Mouse (Mus musculus) stomach, embryonic 16.5 days (tissue): ENCODE measurements around the gene Tmc3. TPM values are rescaled to one million over a fixed set of nuclear protein-coding genes. Genes with fewer than 3 reads are reported as not detected.
A peak's percentile ranks its signal among the peaks of the same experiment; 100 is the strongest.

Source experiments
- ATAC-seq: fragments of 200-750 bp; cut with Nextera tagmentation; 2 replicates; pipeline ENCODE4 v1.8.0; 2017; ENCODE audit warnings: moderate number of reproducible peaks, moderate TSS enrichment; ENCODE audit not compliant: insufficient read depth, low FRiP score
- H3K27ac ChIP-seq: fragments of 300-500 bp; sonication (generic); 2 replicates; pipeline ENCODE4 v1.5.1; 2014; ENCODE audit warnings: low read length
- H3K27me3 ChIP-seq: fragments of 300-500 bp; sonication (generic); 2 replicates; pipeline ENCODE4 v1.6.1; 2014; ENCODE audit warnings: low read length, control low read depth, mixed read lengths; ENCODE audit not compliant: control insufficient read depth, insufficient read depth
- H3K36me3 ChIP-seq: fragments of 300-500 bp; sonication (generic); 2 replicates; pipeline ENCODE4 v1.6.1; 2014; ENCODE audit warnings: low read length; ENCODE audit not compliant: control insufficient read depth, insufficient read depth
- H3K4me1 ChIP-seq: fragments of 300-500 bp; sonication (generic); 2 replicates; pipeline ENCODE4 v1.6.1; 2014; ENCODE audit warnings: low read length, control low read depth, mixed read lengths; ENCODE audit not compliant: control insufficient read depth, insufficient read depth
- H3K4me2 ChIP-seq: fragments of 300-500 bp; sonication (generic); 2 replicates; pipeline ENCODE4 v1.6.1; 2014; ENCODE audit warnings: low read depth, low read length, mixed read lengths
- H3K4me3 ChIP-seq: fragments of 300-500 bp; sonication (generic); replicated peaks from 2 replicates; pipeline ENCODE4 v1.5.1; 2014; ENCODE audit warnings: mild to moderate bottlenecking, low read length
- H3K9ac ChIP-seq: fragments of 300-500 bp; sonication (generic); 2 replicates; pipeline ENCODE4 v1.6.1; 2014; ENCODE audit warnings: low read length
- H3K9me3 ChIP-seq: fragments of 300-500 bp; sonication (generic); replicated peaks from 2 replicates; pipeline ENCODE4 v1.6.1; 2016; ENCODE audit warnings: low read length, control low read depth; ENCODE audit not compliant: control insufficient read depth
- WGBS: fragments of 180-500 bp; shearing (Covaris S2); extraction: QIAGEN DNeasy Blood & Tissue Kit; methylation state at CpG from one replicate; pipeline ENCODE4 v1.1.7; 2014; 5-methylcytosine and 5-hydroxymethylcytosine counted together
- polyA plus RNA-seq: library from polyadenylated mRNA; unstranded; fragments of >200 nt; fragmentation: Nextera tagmentation; extraction: Ambion mirVana; gene quantifications from 2 replicates; pipeline ENCODE4 v1.2.1, GENCODE M21; 2015

Gene Tmc3
- polyA plus RNA-seq, 1 experiment from 2014 or later: 0.70 TPM

DNA sequence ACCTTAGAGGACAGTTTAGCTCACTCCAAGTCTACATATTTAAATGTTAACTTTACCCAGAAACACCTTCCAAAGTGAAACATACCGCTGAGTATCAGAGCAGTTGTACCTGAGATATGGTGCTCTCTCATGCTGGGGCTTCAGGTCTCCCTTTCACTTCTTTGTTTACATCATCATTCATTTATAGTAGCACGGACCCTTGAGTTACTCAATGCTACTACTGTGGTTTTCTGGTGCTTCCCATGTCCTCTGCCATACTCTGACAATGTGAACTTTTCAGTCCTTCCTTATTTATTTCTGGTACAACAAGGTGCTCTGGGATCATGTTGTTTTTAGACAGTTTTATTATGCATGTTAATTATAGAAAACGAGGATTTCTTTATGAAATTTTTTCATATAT, 25.2 kb upstream of the Tmc3 start:
- ATAC-seq: no peak
- Histone ChIP-seq H3K27ac (no peak overlapping the region), H3K9me3 (no peaks in the 10 kb centered on the region), H3K4me2 (no peak overlapping the region), H3K4me1 (no peaks in the 10 kb centered on the region), H3K27me3 (no peaks in the 10 kb centered on the region), H3K9ac (no peak overlapping the region), H3K36me3 (no peaks in the 10 kb centered on the region), H3K4me3 (no peak overlapping the region)
- 60% methylated on average over 3 of the region's 3 CpGs for WGBS

DNA sequence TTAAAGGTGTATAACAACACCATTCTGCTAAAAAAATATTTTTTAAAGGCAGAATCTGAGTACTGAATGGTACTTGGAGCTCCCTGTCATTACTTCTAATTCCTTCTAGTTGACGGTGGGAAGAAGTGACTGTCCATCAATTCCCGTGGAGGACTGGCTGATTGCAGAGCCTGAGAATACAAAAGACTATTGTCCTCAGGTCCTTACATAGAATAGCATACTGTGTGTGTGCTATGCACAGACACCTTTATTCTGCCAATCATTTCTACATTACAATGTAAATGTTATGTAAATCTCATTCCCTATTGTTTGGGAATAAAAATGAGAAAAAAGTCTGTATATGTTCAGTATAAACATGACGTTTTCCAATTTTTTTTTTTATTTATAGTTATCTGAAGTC, 22.9 kb upstream of the Tmc3 start:
- Histone ChIP-seq H3K36me3 (no peaks in the 10 kb centered on the region), H3K4me3 (no peak overlapping the region), H3K27ac (no peak overlapping the region), H3K4me1 (0 out of 2 replicates have a peak, but pooled peaks cover 3% of the 10 kb centered on the region), H3K27me3 (no peaks in the 10 kb centered on the region), H3K9me3 (no peaks in the 10 kb centered on the region), H3K9ac (no peak overlapping the region), H3K4me2 (no peak overlapping the region)
- no peak for ATAC-seq
- 45% methylated on average over 3 of the region's 3 CpGs for WGBS

DNA sequence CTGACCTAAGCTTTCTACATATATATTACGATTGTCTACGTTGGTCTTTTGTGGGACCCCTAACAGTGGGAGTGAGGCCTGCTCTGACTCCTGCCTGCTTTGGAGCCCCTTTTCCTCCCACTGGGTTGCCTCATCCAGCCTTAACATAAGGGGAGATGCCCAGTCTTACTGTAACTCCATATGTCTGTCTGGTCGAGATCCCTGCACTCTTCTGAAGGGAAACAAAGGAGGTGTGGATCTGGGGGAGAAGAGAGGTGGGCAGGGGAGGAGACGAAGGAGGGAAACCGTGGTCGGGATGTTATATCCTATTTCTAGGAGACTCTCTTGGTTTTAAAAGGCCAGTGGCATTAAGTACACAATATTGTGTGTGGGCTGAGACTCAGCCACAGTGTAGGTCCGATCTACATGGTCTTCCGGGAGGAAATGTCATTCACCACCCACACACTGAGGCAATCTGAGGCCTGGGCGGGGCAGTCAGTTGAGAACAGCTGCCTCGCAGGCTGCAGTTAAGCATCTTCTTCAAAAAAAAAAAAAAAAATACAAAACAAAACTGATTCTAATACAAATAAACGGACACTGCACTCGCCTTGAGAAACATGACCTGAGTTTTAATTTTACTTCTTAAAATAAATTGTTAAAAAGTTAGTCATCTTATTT, 20.0 kb upstream of the Tmc3 start:
- WGBS: 59% methylated on average over 12 of the region's 12 CpGs
- Histone ChIP-seq H3K27me3 (no peaks in the 10 kb centered on the region), H3K4me3 (no peak overlapping the region), H3K9ac (no peak overlapping the region; the same call in 1 of the 2 replicates), H3K4me1 (0 out of 2 replicates have a peak, but pooled peaks cover 3% of the 10 kb centered on the region), H3K36me3 (no peaks in the 10 kb centered on the region), H3K9me3 (no peaks in the 10 kb centered on the region), H3K27ac (peak overlapping the region; percentile 15; the same call in 1 of the 2 replicates), H3K4me2 (no peak overlapping the region)
- ATAC-seq: no peak

DNA sequence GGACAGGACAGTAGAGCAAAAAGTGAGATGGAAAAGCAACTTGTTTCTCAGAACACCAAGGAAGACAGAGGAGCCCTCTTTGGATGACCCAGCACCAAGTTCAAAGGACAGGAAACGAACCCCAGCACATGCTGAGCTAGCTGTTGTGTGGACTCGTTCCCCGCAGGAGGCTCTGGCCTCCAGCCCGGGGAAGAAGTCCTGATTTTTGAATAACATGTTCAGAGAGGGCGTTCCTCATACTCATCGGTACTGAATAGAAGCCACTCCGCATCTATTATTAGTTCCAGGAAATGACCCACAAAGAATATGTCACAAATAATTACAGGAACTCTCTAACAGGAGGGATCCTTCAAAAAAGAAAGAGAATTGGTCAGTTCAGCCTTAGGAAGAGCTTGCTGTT, 18.8 kb upstream of the Tmc3 start:
- ATAC-seq: no peak
- H3K27ac ChIP-seq: no peak overlapping the region
- H3K9me3 ChIP-seq: no peaks in the 10 kb centered on the region
- no peak overlapping the region for H3K4me3 ChIP-seq
- no peaks in the 10 kb centered on the region for H3K36me3 ChIP-seq
- H3K9ac ChIP-seq: no peak overlapping the region
- no peaks in the 10 kb centered on the region for H3K27me3 ChIP-seq
- H3K4me1 ChIP-seq: 0 out of 2 replicates have a peak, but pooled peaks cover 3% of the 10 kb centered on the region
- 32% methylated on average over 7 of the region's 7 CpGs for WGBS
- H3K4me2 ChIP-seq: no peak overlapping the region

DNA sequence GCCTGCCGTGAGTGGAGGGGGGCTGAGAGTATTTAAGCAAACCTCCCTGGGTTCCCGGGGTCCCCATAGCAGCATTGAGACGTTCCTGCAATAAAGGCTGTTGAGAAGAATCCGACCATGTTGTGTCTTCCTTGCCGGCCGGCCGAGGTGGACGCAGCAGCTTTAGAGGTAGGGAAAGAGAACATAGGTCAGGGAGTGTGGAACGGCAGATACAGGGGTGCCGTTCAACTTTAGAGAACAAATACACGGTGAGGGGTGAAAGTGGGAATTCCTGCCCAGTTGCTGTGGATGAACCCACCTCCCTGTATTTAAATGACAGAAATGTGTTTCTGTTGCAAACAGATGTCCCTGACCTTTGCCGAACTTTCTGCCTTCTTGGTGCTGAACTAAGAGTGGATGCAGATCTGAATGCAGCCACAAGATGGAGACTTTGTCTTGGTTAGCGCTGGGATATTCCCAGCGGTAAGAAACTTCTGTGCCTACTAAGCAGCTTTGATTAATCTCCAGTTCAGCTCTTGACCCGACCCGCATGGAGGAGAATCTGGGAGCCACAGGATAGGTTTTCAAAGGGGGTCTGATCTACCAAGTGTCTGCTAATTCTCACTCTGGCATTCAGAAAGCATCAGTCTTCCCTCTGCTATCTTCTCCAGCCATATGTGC, 16.8 kb upstream of the Tmc3 start:
- H3K4me2 ChIP-seq: no peak overlapping the region
- H3K36me3 ChIP-seq: no peaks in the 10 kb centered on the region
- H3K9ac ChIP-seq: no peak overlapping the region
- 0 out of 2 replicates have a peak, but pooled peaks cover 3% of the 10 kb centered on the region for H3K4me1 ChIP-seq
- H3K9me3 ChIP-seq: no peaks in the 10 kb centered on the region
- no peak overlapping the region for H3K4me3 ChIP-seq
- H3K27me3 ChIP-seq: no peaks in the 10 kb centered on the region
- 47% methylated on average over 16 of the region's 16 CpGs for WGBS
- ATAC-seq: no peak
- no peak overlapping the region for H3K27ac ChIP-seq

DNA sequence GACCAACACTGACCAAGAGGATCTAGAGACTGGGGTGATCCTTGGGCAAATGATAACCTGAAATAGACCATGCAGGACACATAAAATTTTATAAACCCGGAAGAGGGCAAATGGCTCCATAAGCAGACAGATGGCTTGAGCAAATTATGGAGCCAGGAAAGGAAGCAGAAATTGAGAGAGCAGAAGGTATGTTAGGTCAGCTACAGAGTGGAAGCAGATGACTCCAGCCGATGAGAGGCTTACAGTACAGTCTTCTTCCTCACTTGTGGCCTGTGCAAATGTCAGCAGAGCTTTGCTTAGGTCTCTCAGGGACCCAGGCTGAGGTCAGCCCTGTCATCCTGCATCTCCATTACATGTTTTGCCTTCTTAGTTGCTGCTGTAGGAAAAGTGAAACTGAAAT, 15.9 kb upstream of the Tmc3 start:
- WGBS: 92% methylated on average over 2 of the region's 2 CpGs
- no peaks in the 10 kb centered on the region for H3K27me3 ChIP-seq
- no peak overlapping the region for H3K4me3 ChIP-seq
- no peaks in the 10 kb centered on the region for H3K9me3 ChIP-seq
- no peaks in the 10 kb centered on the region for H3K36me3 ChIP-seq
- no peak overlapping the region for H3K4me2 ChIP-seq
- 0 out of 2 replicates have a peak, but pooled peaks cover 3% of the 10 kb centered on the region for H3K4me1 ChIP-seq
- no peak overlapping the region for H3K9ac ChIP-seq
- ATAC-seq: no peak
- H3K27ac ChIP-seq: no peak overlapping the region

DNA sequence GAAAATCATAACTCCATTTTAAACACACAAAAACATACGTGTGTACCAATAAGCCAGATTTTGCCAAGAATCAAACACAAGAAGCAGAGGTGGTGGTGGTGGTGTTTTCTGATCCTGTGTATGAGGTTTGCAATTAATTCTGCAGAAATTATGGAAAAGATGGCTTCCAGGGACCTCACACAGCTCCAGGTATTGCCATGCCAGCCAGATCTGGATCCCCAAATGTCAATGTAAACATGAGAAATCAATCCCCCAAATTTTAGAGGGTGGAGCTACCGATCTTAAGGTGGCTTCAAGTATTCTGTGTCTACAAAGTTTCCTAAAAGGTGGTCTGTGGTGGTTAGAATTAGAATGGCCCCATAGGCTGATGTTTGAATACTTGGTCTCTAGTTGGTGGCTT, 15.3 kb upstream of the Tmc3 start:
- H3K27me3 ChIP-seq: no peaks in the 10 kb centered on the region
- H3K4me3 ChIP-seq: no peak overlapping the region
- 80% methylated on average over 2 of the region's 2 CpGs for WGBS
- H3K9ac ChIP-seq: no peak overlapping the region
- 0 out of 2 replicates have a peak, but pooled peaks cover 3% of the 10 kb centered on the region for H3K4me1 ChIP-seq
- no peak overlapping the region for H3K27ac ChIP-seq
- H3K36me3 ChIP-seq: no peaks in the 10 kb centered on the region
- no peak overlapping the region for H3K4me2 ChIP-seq
- no peaks in the 10 kb centered on the region for H3K9me3 ChIP-seq
- ATAC-seq: no peak

DNA sequence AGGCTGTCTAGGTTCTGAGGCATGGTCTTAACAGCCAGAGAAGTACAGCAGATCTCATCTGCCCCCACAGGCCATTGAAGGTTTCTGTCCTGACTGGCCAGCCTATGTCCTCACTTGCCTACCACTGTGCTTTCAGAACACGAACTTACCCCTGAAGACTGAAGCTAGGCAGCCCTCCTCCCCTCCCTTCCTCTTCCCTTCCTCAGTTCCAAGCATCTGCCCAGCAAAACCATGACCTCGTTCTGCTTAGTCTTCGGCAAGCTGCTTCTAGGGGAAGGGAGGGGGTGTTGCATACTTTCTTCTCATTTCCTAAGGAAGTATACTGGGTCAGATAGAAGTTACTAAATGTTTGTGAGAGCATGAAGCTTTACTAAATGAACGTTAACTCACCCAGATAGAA, 13.7 kb upstream of the Tmc3 start:
- no peak for ATAC-seq

DNA sequence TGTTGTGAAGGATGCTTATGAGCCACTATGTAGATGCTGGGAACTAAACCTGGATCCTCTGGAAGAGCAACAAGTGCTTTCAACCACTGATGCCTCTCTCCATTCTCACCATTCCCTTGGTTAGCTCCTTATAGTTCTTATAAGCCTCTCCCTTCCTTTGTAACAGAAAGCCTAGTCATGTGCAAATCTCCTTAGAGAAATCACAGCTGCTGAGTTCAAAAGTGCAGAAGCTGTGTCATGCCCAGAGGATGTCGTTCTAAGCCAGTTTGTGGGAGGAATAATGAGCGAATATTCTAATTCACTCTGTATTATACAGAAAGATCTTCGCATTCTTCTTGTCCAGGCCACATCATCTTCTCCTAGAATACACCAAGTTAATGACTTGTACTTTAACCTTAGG, 12.8 kb upstream of the Tmc3 start:
- Histone ChIP-seq H3K4me1 (no peaks in the 10 kb centered on the region), H3K9me3 (no peaks in the 10 kb centered on the region), H3K9ac (no peak overlapping the region), H3K4me2 (no peak overlapping the region), H3K27me3 (no peaks in the 10 kb centered on the region), H3K27ac (no peak overlapping the region), H3K4me3 (no peak overlapping the region), H3K36me3 (no peaks in the 10 kb centered on the region)
- ATAC-seq: no peak
- 37% methylated on average over 3 of the region's 3 CpGs for WGBS

More for the DNA sequence above, 13.7 kb upstream of the Tmc3 start:
- H3K9me3 ChIP-seq: no peaks in the 10 kb centered on the region
- WGBS: 28% methylated on average over 4 of the region's 4 CpGs
- no peak overlapping the region for H3K9ac ChIP-seq
- H3K4me3 ChIP-seq: no peak overlapping the region
- H3K4me1 ChIP-seq: no peaks in the 10 kb centered on the region
- H3K27me3 ChIP-seq: no peaks in the 10 kb centered on the region
- H3K36me3 ChIP-seq: no peaks in the 10 kb centered on the region
- H3K27ac ChIP-seq: no peak overlapping the region
- no peak overlapping the region for H3K4me2 ChIP-seq
